Mouse (Mus musculus) layer of hippocampus, postnatal 25 days (tissue): ENCODE measurements at regions not wholly inside any gene's neighbourhood (a gene's known extent, or its start where the extent isn't known, plus 50 kb on each side); places are given as distances from the start of the nearest gene placed in this dataset.

Experiments
- DNase-seq, 2 experiments: peaks; one replicate each; pipeline ENCODE4 v3.0.0; 2022; ENCODE audit warnings: mixed read lengths in 2 of 2, low spot score in 1 of 2; ENCODE audit errors: extremely low spot score in 1 of 2

- no peak for DNase-seq
Measured at GRCm38 (mm10) chr1:88623040-88623439, 79.0 kb downstream of the Arl4c start.

- no peak for DNase-seq
Measured at GRCm38 (mm10) chr1:88622356-88622755, 79.7 kb downstream of the Arl4c start.

- DNase-seq = no peak
Measured at GRCm38 (mm10) chr1:88621214-88621613, 80.8 kb downstream of the Arl4c start.

GRCm38 (mm10) chr1:88613007-88613406 is 89.0 kb downstream of the Arl4c start:
- no peak for DNase-seq

- no peak for DNase-seq
Measured at GRCm38 (mm10) chr1:88611241-88611640, 90.8 kb downstream of the Arl4c start.

GRCm38 (mm10) chr1:88610810-88611209 is 91.2 kb downstream of the Arl4c start:
- DNase-seq = no peak

- DNase-seq = no peak
Measured at GRCm38 (mm10) chr1:88608826-88609225, 93.2 kb downstream of the Arl4c start.

- DNase-seq = no peak
Measured at GRCm38 (mm10) chr1:88608236-88608635, 93.8 kb downstream of the Arl4c start.

GRCm38 (mm10) chr1:88605616-88606190 is 95.8 kb upstream of the Glrp1 start:
- no peak for DNase-seq

- DNase-seq = no peak
Measured at GRCm38 (mm10) chr1:88602241-88602640, 92.4 kb upstream of the Glrp1 start.

GRCm38 (mm10) chr1:88601801-88602200 is 91.9 kb upstream of the Glrp1 start:
- no peak for DNase-seq

- no peak for DNase-seq
Measured at GRCm38 (mm10) chr1:88600145-88600544, 90.3 kb upstream of the Glrp1 start.

GRCm38 (mm10) chr1:88594484-88595254 is 84.8 kb upstream of the Glrp1 start:
- DNase-seq = no peak

GRCm38 (mm10) chr1:88592036-88592435 is 82.2 kb upstream of the Glrp1 start:
- DNase-seq = no peak

- no peak for DNase-seq
Measured at GRCm38 (mm10) chr1:88590802-88591380, 81.0 kb upstream of the Glrp1 start.

GRCm38 (mm10) chr1:88588747-88589146 is 78.9 kb upstream of the Glrp1 start:
- no peak for DNase-seq

- no peak for DNase-seq
Measured at GRCm38 (mm10) chr1:88586823-88587820, 77.3 kb upstream of the Glrp1 start.

- no peak for DNase-seq
Measured at GRCm38 (mm10) chr1:88586128-88586527, 76.3 kb upstream of the Glrp1 start.

- no peak for DNase-seq
Measured at GRCm38 (mm10) chr1:88584515-88585033, 74.7 kb upstream of the Glrp1 start.

GRCm38 (mm10) chr1:88578231-88578620 is 68.4 kb upstream of the Glrp1 start:
- DNase-seq = no peak
